Mouse (Mus musculus): ENCODE results near the gene Bloc1s1.

GRCm38 (mm10) chr10:128931441-128931840 is 7.6 kb upstream of the Bloc1s1 start:
- TF ChIP-seq CTCF (IDR thresholded peaks at IDR 0.05; ENCODE audit: control insufficient read depth, insufficient read depth, low read length) (no peak), POLR2A (IDR thresholded peaks at IDR 0.05; ENCODE audit: borderline replicate concordance, control insufficient read depth, low read depth, low read length) (no peak)

Data from bone marrow, adult 2 months (tissue).